Mouse (Mus musculus) heart, adult 9 months (tissue): ENCODE data around the gene Smg5.
"Not testable (repeated sequence)": the region's sequence is repeated elsewhere in the genome, so short reads cannot be mapped to it uniquely, and the experiment has no call there.

Experiments used
- DNase-seq, 2 experiments: peaks; one replicate each; pipeline ENCODE4 v3.0.0; 2022; ENCODE audit warnings: low spot score in 2 of 2

The Smg5 gene

DNA sequence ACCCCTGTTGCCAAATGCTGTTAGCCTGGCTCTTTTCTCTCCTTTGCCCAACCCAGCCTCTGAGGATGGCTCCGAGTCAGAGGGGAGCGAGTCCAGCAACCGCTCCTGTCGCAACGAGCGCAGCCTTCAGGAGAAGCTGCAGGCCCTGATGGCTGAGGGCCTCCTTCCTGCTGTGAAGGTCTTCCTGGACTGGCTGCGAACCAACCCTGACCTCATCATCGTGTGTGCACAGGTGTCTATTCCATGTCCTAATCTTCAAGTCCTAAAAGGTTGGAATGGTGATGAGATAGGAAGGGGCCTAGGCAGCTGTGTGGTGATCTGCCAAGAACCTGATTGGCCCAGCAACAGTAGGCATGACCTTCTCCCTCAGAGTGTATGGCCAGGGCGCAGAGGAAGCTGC, 16.8 kb downstream of the Smg5 start:
- DNase-seq: no peak

GRCm38 (mm10) chr3:88354396-88355165, 18.5 kb downstream of the Smg5 start:
- no peak for DNase-seq

DNA sequence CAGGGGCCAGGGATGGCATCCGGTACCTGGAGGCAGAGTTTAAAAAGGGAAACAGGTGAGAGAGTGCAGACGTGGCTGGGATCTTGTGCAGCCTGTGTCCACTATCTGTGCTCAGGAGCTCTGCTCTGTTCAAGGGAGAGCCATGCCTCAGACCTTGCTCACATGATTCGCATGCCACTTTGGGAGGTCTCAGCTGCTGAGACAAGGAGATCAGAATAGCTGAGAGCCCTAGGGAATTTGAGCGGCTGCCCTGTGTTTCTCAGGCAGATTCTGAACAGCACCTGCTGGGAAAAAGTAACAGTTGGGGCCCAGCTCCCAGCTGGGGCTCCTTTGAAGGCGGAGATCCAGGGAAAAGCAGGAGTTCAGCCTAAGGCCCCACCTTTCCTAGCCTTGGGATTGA, 23.5 kb downstream of the Smg5 start:
- no peak for DNase-seq

GRCm38 (mm10) chr3:88359989-88360388, 23.9 kb downstream of the Smg5 start:
- DNase-seq: no peak

DNA sequence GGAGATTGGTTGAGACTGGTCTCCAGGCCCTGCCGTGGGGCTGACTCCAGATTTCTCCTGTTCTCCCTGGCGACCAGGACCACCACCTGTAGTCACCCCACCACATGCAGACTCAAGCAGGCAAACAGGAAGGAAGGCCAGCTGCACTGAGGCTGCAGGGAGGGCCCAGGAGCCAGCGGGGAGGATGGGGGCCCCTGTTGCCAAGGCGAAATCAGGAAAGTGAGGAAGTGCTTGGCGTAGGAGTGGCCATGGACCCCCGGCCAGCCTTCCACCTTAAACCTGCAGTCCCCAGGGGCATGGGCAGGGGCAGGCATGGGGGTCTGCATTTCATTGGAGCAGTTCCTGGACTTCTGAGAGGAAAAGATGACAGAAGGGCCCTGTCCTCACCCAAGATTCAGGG, 25.0 kb downstream of the Smg5 start:
- no peak for DNase-seq

- DNase-seq: no peak
These were observed 25.7 kb downstream of the Smg5 start for GRCm38 (mm10) chr3:88361612-88362313.

DNA sequence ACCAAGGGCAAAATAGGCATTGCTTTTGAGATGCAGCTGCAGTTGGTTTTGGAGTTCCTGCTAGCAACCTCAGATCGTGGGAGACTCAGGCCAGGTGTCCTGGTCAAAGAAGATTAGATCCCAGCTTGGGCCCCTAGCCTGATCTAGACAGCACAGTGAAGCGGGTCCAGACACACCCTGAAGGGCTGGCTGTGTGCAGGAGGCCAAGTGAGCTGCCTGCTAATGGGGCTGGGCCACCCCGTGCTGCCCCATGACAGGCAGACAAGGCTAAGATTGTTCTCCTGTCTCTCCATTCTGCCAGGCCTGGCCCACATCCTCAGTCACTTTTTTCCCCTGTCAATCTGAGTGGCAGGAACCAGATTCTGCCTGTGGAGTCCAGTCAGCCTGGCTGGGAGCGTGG, 27.6 kb downstream of the Smg5 start:
- DNase-seq: peak in 1 of 2 experiments; percentile 20

- peak; percentile 37 to 64 for DNase-seq
These were observed 28.3 kb downstream of the Smg5 start, which contains the start of gene Paqr6 for GRCm38 (mm10) chr3:88364337-88364736. Gene Paqr6, plus strand, starts transcription at chr3:88364584.

GRCm38 (mm10) chr3:88365705-88366361, 29.8 kb downstream of the Smg5 start:
- no peak for DNase-seq

DNA sequence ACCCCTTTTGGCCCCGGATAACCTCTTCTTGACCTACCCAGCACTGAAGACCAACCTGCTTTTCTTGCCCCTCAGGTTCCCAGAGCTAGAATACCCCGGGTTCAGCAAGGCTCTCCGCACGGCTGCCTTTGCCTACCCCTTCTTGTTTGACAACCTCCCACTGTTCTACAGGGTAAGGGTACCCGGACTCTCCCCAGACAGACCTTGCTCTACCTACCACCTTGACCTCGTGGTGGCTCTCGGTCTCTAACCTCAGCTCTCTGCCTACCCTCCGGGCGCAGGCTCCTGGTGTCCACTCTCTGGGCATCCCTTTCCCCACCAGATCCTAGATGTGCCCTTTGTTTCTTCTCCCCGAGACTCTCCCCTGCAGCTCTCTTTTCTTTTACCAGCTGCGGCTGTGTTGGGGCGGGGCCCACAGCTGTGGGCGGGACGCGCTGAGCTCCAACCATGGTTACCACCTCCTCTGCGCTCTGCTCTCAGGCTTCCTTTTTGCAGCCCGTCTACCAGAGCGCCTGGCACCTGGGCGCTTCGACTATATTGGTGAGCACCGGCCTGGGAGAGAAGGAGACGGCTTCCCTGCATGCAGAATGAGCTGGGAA, 30.9 kb downstream of the Smg5 start:
- DNase-seq: not testable (repeated sequence)

DNA sequence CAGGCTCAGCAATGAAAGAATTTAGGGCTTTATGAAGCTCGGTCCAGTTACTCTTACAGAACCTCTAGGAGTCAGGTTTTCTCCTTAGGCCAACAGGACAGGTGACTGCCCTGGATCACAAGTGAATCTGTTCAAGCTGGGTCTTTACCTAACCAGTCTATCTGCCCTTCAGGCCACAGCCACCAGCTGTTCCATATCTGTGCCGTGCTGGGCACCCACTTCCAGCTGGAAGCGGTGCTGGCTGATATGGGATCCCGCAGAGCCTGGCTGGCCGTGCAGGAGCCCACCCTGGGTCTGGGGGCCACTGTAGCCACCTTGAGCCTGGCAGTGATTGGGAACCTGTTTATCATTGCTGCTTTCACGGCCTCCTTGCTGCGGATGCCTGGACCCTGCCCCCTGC, 31.5 kb downstream of the Smg5 start:
- DNase-seq: not testable (repeated sequence)

GRCm38 (mm10) chr3:88368511-88368910, 32.5 kb downstream of the Smg5 start:
- not testable (repeated sequence) for DNase-seq

DNA sequence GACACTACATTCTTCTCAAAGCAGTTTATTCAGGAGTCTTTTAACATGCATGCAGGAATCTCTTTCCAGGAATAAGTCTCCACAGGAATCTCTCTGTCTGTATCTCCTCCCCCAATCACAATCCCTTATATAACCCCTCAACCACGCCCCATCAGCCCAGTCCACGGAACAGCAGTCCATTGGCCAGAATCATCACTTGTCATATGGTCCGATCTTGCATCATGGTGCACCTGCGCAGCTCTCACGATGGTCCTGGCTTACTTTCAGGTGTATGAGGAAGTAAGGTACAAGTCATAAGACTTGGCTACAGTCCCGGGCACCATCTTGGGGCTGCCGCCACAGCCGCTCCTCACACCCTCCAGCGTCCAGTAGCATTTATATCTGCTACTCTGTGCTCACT, 36.6 kb downstream of the Smg5 start, which contains the start of gene Bglap3:
Gene Bglap3, minus strand, starts transcription at position 101 of the 400 bp plus-strand sequence.
- not testable (repeated sequence) for DNase-seq

- DNase-seq: not testable (repeated sequence)
These were observed 39.9 kb downstream of the Smg5 start for GRCm38 (mm10) chr3:88375750-88376626.

DNA sequence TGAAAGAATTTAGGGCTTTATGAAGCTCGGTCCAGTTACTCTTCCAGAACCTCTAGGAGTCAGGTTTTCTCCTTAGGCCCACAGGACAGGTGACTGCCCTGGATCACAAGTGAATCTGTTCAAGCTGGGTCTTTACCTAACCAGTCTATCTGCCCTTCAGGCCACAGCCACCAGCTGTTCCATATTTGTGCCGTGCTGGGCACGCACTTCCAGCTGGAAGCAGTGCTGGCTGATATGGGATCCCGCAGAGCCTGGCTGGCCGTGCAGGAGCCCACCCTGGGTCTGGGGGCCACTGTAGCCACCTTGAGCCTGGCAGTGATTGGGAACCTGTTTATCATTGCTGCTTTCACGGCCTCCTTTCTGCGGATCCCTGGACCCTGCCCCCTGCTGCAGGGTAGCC, 40.6 kb downstream of the Smg5 start:
- not testable (repeated sequence) for DNase-seq

DNA sequence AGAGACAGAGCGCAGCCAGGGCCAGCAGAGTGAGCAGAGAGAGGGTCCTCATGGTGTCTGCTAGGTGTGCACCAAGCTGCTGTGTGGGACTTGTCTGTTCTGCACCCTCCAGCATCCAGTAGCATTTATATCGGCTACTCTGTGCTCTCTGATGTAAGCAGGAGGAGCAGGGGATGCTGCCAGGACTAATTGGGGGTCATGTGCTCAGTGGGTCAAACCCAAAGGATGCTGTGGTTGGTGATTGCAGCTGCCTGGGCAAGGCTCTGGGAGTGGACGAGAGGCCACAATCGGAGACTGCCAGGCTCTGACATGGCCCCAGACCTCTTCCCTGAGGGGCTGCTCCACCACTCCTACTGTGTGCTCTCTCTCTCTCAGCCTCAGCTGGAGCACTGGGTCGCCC, 42.5 kb downstream of the Smg5 start, which contains the start of gene Bglap2:
Gene Bglap2, minus strand, starts transcription at position 101 of the 400 bp plus-strand sequence.
- not testable (repeated sequence) for DNase-seq

- not testable (repeated sequence) for DNase-seq
These were observed 45.6 kb downstream of the Smg5 start for GRCm38 (mm10) chr3:88381389-88382315.

DNA sequence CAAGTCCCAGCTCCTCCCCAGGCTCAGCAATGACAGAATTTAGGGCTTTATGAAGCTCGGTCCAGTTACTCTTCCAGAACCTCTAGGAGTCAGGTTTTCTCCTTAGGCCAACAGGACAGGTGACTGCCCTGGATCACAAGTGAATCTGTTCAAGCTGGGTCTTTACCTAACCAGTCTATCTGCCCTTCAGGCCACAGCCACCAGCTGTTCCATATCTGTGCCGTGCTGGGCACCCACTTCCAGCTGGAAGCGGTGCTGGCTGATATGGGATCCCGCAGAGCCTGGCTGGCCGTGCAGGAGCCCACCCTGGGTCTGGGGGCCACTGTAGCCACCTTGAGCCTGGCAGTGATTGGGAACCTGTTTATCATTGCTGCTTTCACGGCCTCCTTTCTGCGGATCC, 46.3 kb downstream of the Smg5 start:
- not testable (repeated sequence) for DNase-seq

DNA sequence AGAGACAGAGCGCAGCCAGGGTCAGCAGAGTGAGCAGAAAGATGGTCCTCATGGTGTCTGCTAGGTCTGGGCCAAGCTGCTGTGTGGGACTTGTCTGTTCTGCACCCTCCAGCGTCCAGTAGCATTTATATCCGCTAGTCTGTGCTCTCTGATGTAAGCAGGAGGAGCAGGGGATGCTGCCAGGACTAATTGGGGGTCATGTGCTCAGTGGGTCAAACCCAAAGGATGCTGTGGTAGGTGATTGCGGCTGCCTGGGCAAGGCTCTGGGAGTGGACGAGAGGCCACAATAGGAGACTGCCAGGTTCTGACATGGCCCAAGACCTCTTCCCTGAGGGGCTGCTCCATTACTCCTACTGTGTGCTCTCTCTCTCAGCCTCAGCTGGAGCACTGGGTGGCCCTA, 48.3 kb downstream of the Smg5 start, which contains the start of gene Bglap:
Gene Bglap, minus strand, starts transcription at position 101 of the 400 bp plus-strand sequence.
- no peak for DNase-seq
